Mouse (Mus musculus) limb, embryonic 13.5 days (tissue): Measurements from ENCODE around the gene Gm21987. TPM values are rescaled to one million over a fixed set of nuclear protein-coding genes. Genes with fewer than 3 reads are reported as not detected.
A peak's percentile ranks its signal among the peaks of the same experiment; 100 is the strongest.

ENCODE experiments used
- ATAC-seq: fragments of 200-750 bp; cut with Nextera tagmentation; 2 replicates; pipeline ENCODE4 v1.8.0; 2017; ENCODE audit warnings: low read depth, moderate number of reproducible peaks, moderate TSS enrichment; ENCODE audit not compliant: low FRiP score
- H3K27ac ChIP-seq: fragments of 300-500 bp; sonication (generic); 2 replicates; pipeline ENCODE4 v1.5.1; 2015; ENCODE audit warnings: inconsistent platforms, mild to moderate bottlenecking, moderate library complexity
- H3K27me3 ChIP-seq: fragments of 300-500 bp; sonication (generic); 2 replicates; pipeline ENCODE4 v1.6.1; 2015; ENCODE audit warnings: mild to moderate bottlenecking, inconsistent platforms
- H3K36me3 ChIP-seq: fragments of 300-500 bp; sonication (generic); 2 replicates; pipeline ENCODE4 v1.6.1; 2015; ENCODE audit warnings: inconsistent platforms, mild to moderate bottlenecking, moderate library complexity
- H3K4me1 ChIP-seq: fragments of 300-500 bp; sonication (generic); 2 replicates; pipeline ENCODE4 v1.6.1; 2015; ENCODE audit warnings: inconsistent platforms
- H3K4me2 ChIP-seq: fragments of 300-500 bp; sonication (generic); replicated peaks from 2 replicates; pipeline ENCODE4 v1.6.1; 2015; ENCODE audit warnings: inconsistent platforms, mild to moderate bottlenecking, moderate library complexity
- H3K4me3 ChIP-seq: fragments of 300-500 bp; sonication (generic); 2 replicates; pipeline ENCODE4 v1.5.1; 2015; ENCODE audit warnings: moderate library complexity, mild to moderate bottlenecking, inconsistent platforms
- H3K9ac ChIP-seq: fragments of 300-500 bp; sonication (generic); 2 replicates; pipeline ENCODE4 v1.6.1; 2015; ENCODE audit warnings: mild to moderate bottlenecking, inconsistent platforms
- H3K9me3 ChIP-seq: fragments of 300-500 bp; sonication (generic); 2 replicates; pipeline ENCODE4 v1.6.1; 2016; ENCODE audit warnings: inconsistent platforms
- WGBS: fragments of 180-500 bp; shearing (Covaris S2); methylation state at CpG from one replicate; pipeline ENCODE4 v1.1.7; 2015; 5-methylcytosine and 5-hydroxymethylcytosine counted together
- polyA plus RNA-seq: library from polyadenylated mRNA; unstranded; fragments of >200 nt; fragmentation: Nextera tagmentation; extraction: Ambion mirVana; gene quantifications from 2 replicates; pipeline ENCODE4 v1.2.1, GENCODE M21; 2015

Gene Gm21987
- polyA plus RNA-seq, result not detected in 2 replicates

GRCm38 (mm10) chr16:38346529-38347325 is at the start of gene Gm21987, which contains the start of gene Cox17:
Gm21987 (plus strand) TSS chr16:38347040.
Cox17 (plus strand) TSS chr16:38346991.
- no peaks in the 10 kb centered on the region for H3K9me3 ChIP-seq
- H3K27me3 ChIP-seq, result no peaks in the 10 kb centered on the region
- peaks cover 14% of the 10 kb centered on the region for H3K4me1 ChIP-seq
- peak; percentile 95 for ATAC-seq
- 3% methylated on average over 35 of the region's 35 CpGs for WGBS
- H3K27ac ChIP-seq, result peak within 1 kb of the TSS; percentile 67
- H3K9ac ChIP-seq, result peak within 1 kb of the TSS; percentile 81
- H3K4me2 ChIP-seq, result peak within 1 kb of the TSS; percentile 63
- peaks cover 26% of the 10 kb centered on the region for H3K36me3 ChIP-seq
- H3K4me3 ChIP-seq, result peak within 1 kb of the TSS; percentile 64

DNA sequence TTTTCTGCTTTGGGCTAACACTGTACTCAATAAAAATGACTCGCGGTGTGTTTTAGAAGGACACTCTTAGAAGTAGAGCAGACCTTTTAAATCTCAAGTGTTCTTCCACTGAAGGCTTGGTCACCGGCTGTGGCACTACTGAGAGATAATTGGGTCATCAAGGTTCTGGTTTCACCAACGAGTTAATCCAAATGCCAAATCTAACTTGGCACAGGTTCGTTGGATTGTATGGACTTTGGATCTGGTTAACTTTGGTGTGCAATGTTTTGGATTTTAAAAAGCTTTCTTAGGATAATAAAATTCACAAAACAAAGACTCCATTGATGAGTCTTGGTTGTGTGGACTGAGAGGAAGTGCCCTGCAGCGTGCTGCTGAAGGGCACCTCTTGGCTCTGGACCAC is 48.4 kb upstream of the Gm21987 start:
- Histone ChIP-seq H3K4me3 (no peak overlapping the region), H3K9me3 (no peaks in the 10 kb centered on the region), H3K9ac (no peak overlapping the region), H3K27ac (no peak overlapping the region), H3K36me3 (no peaks in the 10 kb centered on the region), H3K4me2 (no peak overlapping the region), H3K27me3 (no peaks in the 10 kb centered on the region), H3K4me1 (peaks cover 10% of the 10 kb centered on the region)
- ATAC-seq, result no peak
- 70% methylated on average over 6 of the region's 6 CpGs for WGBS

- no peak for ATAC-seq
- H3K4me3 ChIP-seq, result no peak overlapping the region
- H3K9ac ChIP-seq, result no peak overlapping the region
- peaks cover 22% of the 10 kb centered on the region for H3K4me1 ChIP-seq
- no peak overlapping the region for H3K27ac ChIP-seq
- H3K36me3 ChIP-seq, result no peaks in the 10 kb centered on the region
- H3K9me3 ChIP-seq, result no peaks in the 10 kb centered on the region
- no peaks in the 10 kb centered on the region for H3K27me3 ChIP-seq
- WGBS, result 86% methylated on average over 13 of the region's 13 CpGs
- H3K4me2 ChIP-seq, result no peak overlapping the region
Measured at GRCm38 (mm10) chr16:38302367-38302766, 44.5 kb upstream of the Gm21987 start.

- H3K27me3 ChIP-seq, result no peaks in the 10 kb centered on the region
- no peak overlapping the region for H3K9ac ChIP-seq
- WGBS, result 77% methylated on average over 17 of the region's 17 CpGs
- no peak overlapping the region for H3K4me3 ChIP-seq
- no peak overlapping the region for H3K4me2 ChIP-seq
- H3K36me3 ChIP-seq, result no peaks in the 10 kb centered on the region
- H3K4me1 ChIP-seq, result peaks cover 31% of the 10 kb centered on the region
- H3K27ac ChIP-seq, result no peak overlapping the region
- ATAC-seq, result no peak
- no peaks in the 10 kb centered on the region for H3K9me3 ChIP-seq
Measured at GRCm38 (mm10) chr16:38304460-38305194, 42.2 kb upstream of the Gm21987 start.

DNA sequence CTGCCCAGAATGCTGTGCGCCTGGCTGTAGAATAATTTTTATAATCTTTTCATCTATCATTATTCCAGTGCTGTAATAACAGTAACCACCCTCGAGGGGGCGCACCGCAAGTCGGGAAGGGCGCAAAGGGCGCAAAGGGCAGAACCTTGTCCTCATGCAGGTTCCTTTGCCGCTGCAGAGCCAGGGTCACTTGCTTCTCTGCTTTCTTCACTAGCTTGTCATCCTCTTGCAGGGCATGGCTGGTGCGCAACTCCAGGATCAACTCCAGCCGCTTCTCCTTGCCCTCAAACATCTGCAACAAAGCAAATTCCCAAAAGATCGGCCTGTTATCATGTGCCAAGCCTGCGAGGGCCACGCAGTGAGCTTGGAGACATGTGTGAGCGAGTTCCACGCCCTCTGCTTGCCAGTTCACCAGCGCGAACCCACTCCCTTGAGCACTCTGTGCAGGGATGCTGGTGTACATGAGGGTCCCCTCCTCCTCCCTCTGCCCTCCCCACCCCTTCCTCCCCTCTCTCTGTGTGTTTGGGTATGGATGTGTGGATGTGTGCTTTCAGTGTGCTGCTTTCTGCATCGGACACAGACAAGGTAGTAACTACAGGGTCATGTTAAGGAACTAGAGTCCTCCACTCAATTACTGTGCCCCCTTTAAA is 40.1 kb upstream of the Gm21987 start:
- Histone ChIP-seq H3K27me3 (no peaks in the 10 kb centered on the region), H3K27ac (peak overlapping the region; percentile 70; the same call in 1 of the 2 replicates), H3K4me3 (no peak overlapping the region), H3K4me1 (peaks cover 31% of the 10 kb centered on the region), H3K9ac (no peak overlapping the region), H3K4me2 (peak overlapping the region; percentile 41), H3K9me3 (no peaks in the 10 kb centered on the region), H3K36me3 (no peaks in the 10 kb centered on the region)
- WGBS, result 42% methylated on average over 18 of the region's 18 CpGs
- peak; percentile 25; the same call in 1 of the 2 replicates for ATAC-seq

DNA sequence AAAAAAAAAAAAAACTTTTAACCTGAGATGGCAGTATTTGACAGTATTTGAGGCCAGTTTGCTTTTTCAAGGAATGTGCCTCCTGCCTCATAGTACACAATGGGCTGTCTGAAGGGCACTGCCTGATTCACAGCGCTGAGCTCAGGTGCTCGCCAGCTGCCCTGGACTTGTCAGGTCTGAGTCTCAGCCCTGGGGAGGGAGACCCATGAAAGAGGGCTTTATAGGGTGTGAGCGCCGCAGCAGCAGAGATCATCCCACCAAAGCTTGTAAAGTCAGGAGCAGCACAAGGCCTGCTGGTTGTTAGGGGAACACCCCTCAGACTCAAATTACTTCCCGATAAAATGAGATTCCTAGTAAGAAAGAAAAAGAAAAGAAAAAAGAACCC is 39.6 kb upstream of the Gm21987 start:
- Histone ChIP-seq H3K4me1 (peaks cover 31% of the 10 kb centered on the region), H3K9me3 (no peaks in the 10 kb centered on the region), H3K27me3 (no peaks in the 10 kb centered on the region), H3K4me2 (peak overlapping the region; percentile 41), H3K9ac (no peak overlapping the region), H3K27ac (peak overlapping the region; percentile 70; the same call in 1 of the 2 replicates), H3K36me3 (no peaks in the 10 kb centered on the region), H3K4me3 (no peak overlapping the region)
- 7% methylated on average over 5 of the region's 5 CpGs for WGBS
- ATAC-seq, result peak; percentile 68

DNA sequence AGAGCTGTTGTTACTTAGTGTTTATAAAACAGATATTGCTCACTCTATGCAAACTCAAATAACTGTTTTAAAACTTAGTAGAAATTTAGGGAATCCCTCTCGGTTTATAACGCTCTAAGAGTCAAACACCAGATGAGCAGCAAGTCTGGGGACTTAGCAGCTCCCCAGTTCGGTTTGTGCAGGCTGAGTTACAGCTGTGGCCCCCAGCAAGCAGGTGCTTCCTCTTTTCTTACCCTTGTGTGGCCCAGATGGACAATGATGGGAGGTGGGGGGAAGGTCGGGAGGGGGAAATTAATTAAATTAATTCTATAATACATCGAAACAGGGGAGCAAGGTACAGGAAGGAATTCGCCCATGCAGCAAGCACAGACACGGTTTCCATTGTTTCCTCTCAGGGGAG is 39.2 kb upstream of the Gm21987 start:
- Histone ChIP-seq H3K36me3 (no peaks in the 10 kb centered on the region), H3K4me3 (no peak overlapping the region), H3K9me3 (no peaks in the 10 kb centered on the region), H3K27me3 (no peaks in the 10 kb centered on the region), H3K4me2 (peak overlapping the region; percentile 41), H3K27ac (peak overlapping the region; percentile 52; the same call in 1 of the 2 replicates), H3K4me1 (peaks cover 31% of the 10 kb centered on the region), H3K9ac (no peak overlapping the region)
- WGBS, result 29% methylated on average over 7 of the region's 7 CpGs
- peak; percentile 66 for ATAC-seq

- Histone ChIP-seq H3K4me2 (no peak overlapping the region; the same call in 1 of the 2 replicates), H3K9me3 (no peaks in the 10 kb centered on the region), H3K36me3 (no peaks in the 10 kb centered on the region), H3K4me1 (peaks cover 31% of the 10 kb centered on the region), H3K27ac (peak overlapping the region; percentile 52; the same call in 1 of the 2 replicates), H3K27me3 (no peaks in the 10 kb centered on the region), H3K9ac (no peak overlapping the region), H3K4me3 (no peak overlapping the region)
- no peak for ATAC-seq
- 75% methylated on average over 11 of the region's 11 CpGs for WGBS
Measured at GRCm38 (mm10) chr16:38308195-38308594, 38.6 kb upstream of the Gm21987 start.

GRCm38 (mm10) chr16:38318492-38318891 is 28.3 kb upstream of the Gm21987 start:
- Histone ChIP-seq H3K36me3 (no peaks in the 10 kb centered on the region), H3K4me3 (no peak overlapping the region), H3K9me3 (peaks cover 5% of the 10 kb centered on the region; the same call in 1 of the 2 replicates), H3K27ac (no peak overlapping the region), H3K4me2 (no peak overlapping the region), H3K27me3 (no peaks in the 10 kb centered on the region), H3K4me1 (no peaks in the 10 kb centered on the region), H3K9ac (no peak overlapping the region)
- 83% methylated on average over 9 of the region's 9 CpGs for WGBS
- ATAC-seq, result no peak

GRCm38 (mm10) chr16:38319087-38319486 is 27.8 kb upstream of the Gm21987 start:
- Histone ChIP-seq H3K9me3 (peaks cover 5% of the 10 kb centered on the region; the same call in 1 of the 2 replicates), H3K27me3 (no peaks in the 10 kb centered on the region), H3K9ac (no peak overlapping the region), H3K27ac (no peak overlapping the region), H3K36me3 (no peaks in the 10 kb centered on the region), H3K4me3 (no peak overlapping the region), H3K4me2 (no peak overlapping the region), H3K4me1 (no peaks in the 10 kb centered on the region)
- no peak for ATAC-seq
- WGBS, result 88% methylated on average over 4 of the region's 4 CpGs

DNA sequence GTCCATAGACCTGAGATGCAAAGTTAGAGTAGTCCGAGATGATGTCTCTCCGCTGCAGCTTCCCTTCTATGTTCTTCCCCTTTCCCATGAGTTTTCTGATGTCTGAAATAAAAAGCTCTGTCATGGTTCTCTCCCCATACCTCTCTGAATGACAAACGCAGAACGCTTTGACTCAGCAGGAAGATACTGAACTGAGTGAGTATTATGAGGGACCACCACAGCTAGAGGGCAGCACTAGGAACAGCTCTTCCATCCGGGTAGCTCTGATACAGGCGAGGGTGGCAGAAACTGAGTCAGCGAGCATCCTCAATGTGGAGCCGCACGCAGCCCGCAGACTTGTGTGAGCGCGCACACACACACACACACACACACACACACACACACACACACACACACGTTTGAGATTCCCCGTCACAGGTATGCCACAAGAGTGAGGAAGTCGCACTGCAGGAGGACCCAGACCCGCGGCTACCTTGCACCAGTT is 25.3 kb upstream of the Gm21987 start:
- Histone ChIP-seq H3K9me3 (no peaks in the 10 kb centered on the region; the same call in 1 of the 2 replicates), H3K27ac (no peak overlapping the region), H3K4me2 (peak overlapping the region; percentile 52), H3K27me3 (no peaks in the 10 kb centered on the region), H3K36me3 (no peaks in the 10 kb centered on the region), H3K4me1 (no peaks in the 10 kb centered on the region), H3K4me3 (no peak overlapping the region), H3K9ac (no peak overlapping the region)
- ATAC-seq, result no peak
- WGBS, result 29% methylated on average over 17 of the region's 17 CpGs

GRCm38 (mm10) chr16:38324311-38324710 is 22.5 kb upstream of the Gm21987 start:
- H3K9me3 ChIP-seq, result no peaks in the 10 kb centered on the region
- no peak for ATAC-seq
- 89% methylated on average over 15 of the region's 15 CpGs for WGBS

More at GRCm38 (mm10) chr16:38324311-38324710, 22.5 kb upstream of the Gm21987 start:
- no peaks in the 10 kb centered on the region for H3K4me1 ChIP-seq
- no peaks in the 10 kb centered on the region for H3K27me3 ChIP-seq
- no peak overlapping the region for H3K9ac ChIP-seq
- H3K27ac ChIP-seq, result no peak overlapping the region
- no peak overlapping the region for H3K4me2 ChIP-seq
- no peaks in the 10 kb centered on the region for H3K36me3 ChIP-seq
- H3K4me3 ChIP-seq, result no peak overlapping the region
